Mouse (Mus musculus): ENCODE measurements around the gene Wbp4. TPM values are rescaled to one million over a fixed set of nuclear protein-coding genes. Genes with fewer than 3 reads are reported as not detected.

Wbp4 gene
- polyA plus RNA-seq, 1 experiment: 27.8 TPM

DNA sequence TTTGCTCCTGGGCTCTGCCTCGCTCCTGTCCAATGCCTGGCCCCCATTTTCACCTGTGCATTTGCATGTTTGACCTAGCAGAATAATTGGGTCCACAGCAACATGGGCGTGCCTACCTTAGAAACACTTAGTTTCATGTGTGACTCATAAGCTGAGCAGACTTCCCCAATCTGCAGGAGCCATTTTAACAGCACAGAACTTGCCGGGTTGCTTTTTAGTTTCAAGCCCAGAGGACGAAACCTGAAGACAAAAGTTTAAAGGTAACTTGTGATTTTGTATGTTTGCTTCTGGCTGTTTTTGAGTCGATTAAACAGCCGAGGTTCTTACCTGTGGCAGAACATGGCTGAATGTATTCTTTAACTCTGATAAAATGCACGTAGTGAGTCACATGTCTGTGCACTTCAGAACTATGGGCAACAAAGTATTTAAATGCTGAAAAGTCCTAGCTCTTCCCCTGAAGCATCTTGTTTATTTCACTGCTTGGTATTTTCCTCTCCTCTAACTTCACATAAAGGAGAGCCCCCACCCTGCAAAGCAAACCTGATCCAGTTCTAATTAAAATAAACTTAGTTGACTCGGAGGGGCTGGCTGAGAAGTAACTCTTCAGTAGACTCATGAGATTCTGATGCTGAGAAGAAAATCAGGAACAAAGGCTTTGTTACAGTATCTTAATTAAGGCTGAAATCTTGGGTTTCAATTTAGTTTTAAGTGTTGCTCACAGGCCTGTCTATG lies 34.4 kb upstream of the Wbp4 start:
- TF ChIP-seq POLR2A (IDR thresholded peaks at IDR 0.05; ENCODE audit: borderline replicate concordance, insufficient read depth, low read length): no peak
- no peak for TF ChIP-seq CTCF (IDR thresholded peaks at IDR 0.05; ENCODE audit: borderline replicate concordance, insufficient read depth, low read depth, low read length)
- H3K27ac ChIP-seq (ENCODE audit: insufficient read depth, low read length): no peak overlapping the region
- no peak for DNase-seq
- no peaks in the 10 kb centered on the region for H3K4me1 ChIP-seq (ENCODE audit: control insufficient read depth, insufficient read depth, low read length)
- no peaks in the 10 kb centered on the region for H3K27me3 ChIP-seq (ENCODE audit: control insufficient read depth, insufficient read depth, low read length)
- no peak overlapping the region for H3K4me3 ChIP-seq (replicated peaks; ENCODE audit: insufficient read depth, low read depth, low read length)
- WGBS: 80% methylated on average over 8 of the region's 8 CpGs

DNA sequence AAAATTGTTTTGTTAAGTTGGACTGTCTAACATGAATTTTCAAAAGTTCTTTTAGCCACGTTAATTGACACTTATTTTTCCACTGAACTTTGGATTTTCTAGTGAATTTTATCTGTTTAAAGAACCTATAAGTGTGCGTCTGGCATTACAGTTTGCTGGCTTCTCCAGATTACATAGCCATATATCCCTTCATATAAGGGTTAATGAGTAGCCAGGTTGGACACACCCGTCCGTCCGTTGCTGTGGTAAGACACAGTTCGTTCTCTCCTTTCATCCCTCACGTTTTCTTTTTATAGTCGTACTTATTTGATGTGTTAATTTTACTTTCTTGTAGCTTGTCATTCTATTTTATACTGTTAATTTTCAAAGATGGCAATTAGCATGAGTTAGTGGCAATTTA lies 33.8 kb upstream of the Wbp4 start:
- DNase-seq: no peak
- Histone ChIP-seq H3K27ac (ENCODE audit: insufficient read depth, low read length) (no peak overlapping the region), H3K27me3 (ENCODE audit: control insufficient read depth, insufficient read depth, low read length) (no peaks in the 10 kb centered on the region), H3K4me1 (ENCODE audit: control insufficient read depth, insufficient read depth, low read length) (no peaks in the 10 kb centered on the region), H3K4me3 (replicated peaks; ENCODE audit: insufficient read depth, low read depth, low read length) (no peak overlapping the region)
- 86% methylated on average over 8 of the region's 8 CpGs for WGBS
- TF ChIP-seq CTCF (IDR thresholded peaks at IDR 0.05; ENCODE audit: borderline replicate concordance, insufficient read depth, low read depth, low read length): no peak
- no peak for TF ChIP-seq POLR2A (IDR thresholded peaks at IDR 0.05; ENCODE audit: borderline replicate concordance, insufficient read depth, low read length)

DNA sequence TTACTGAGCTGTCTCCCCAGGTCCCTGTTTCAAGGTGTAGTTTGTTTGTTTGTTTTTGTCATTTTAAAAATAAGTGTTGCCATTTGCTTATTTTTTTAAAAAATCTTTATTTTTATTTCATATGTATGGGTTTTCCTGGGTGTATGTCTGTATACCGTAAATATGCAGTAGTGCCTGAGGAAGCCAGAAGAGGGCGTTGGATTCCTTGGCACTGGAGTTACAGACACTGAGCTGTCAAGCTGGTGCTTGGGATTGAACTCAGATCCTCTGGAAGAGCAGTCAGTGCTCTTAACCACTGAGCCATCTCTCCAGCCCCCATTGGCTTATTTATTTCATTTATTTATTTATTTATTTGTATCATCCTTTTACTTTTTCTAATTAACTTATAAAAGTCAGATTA lies 32.6 kb upstream of the Wbp4 start:
- TF ChIP-seq CTCF (IDR thresholded peaks at IDR 0.05; ENCODE audit: borderline replicate concordance, insufficient read depth, low read depth, low read length) (no peak), POLR2A (IDR thresholded peaks at IDR 0.05; ENCODE audit: borderline replicate concordance, insufficient read depth, low read length) (no peak)
- no peaks in the 10 kb centered on the region for H3K4me1 ChIP-seq (ENCODE audit: control insufficient read depth, insufficient read depth, low read length)
- no peak overlapping the region for H3K4me3 ChIP-seq (replicated peaks; ENCODE audit: insufficient read depth, low read depth, low read length)
- H3K27ac ChIP-seq (ENCODE audit: insufficient read depth, low read length): no peak overlapping the region
- no peaks in the 10 kb centered on the region for H3K27me3 ChIP-seq (ENCODE audit: control insufficient read depth, insufficient read depth, low read length)
- no peak for DNase-seq
- 72% methylated on average over 2 of the region's 2 CpGs for WGBS

DNA sequence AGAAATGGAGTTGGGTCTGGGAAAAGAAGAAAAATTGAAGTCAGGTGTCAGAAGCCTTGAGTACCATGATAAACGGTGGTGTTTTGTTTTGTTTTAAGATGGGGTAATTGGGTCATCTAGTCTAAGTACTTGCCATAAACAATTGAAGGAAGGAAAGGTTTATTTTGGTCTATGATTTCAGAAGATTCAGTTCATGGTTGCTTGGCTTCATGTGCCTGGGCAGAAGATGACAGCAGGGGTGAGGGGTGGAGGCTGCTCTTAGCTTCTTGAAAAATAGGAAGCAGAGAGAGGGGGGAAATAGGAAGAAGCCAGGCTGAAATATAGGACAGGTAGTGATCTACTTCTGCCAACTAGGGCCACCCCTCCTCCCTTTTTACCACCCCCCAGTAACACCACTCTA lies 30.2 kb upstream of the Wbp4 start:
- 92% methylated on average over 1 of the region's 1 CpGs for WGBS
- DNase-seq: no peak

DNA sequence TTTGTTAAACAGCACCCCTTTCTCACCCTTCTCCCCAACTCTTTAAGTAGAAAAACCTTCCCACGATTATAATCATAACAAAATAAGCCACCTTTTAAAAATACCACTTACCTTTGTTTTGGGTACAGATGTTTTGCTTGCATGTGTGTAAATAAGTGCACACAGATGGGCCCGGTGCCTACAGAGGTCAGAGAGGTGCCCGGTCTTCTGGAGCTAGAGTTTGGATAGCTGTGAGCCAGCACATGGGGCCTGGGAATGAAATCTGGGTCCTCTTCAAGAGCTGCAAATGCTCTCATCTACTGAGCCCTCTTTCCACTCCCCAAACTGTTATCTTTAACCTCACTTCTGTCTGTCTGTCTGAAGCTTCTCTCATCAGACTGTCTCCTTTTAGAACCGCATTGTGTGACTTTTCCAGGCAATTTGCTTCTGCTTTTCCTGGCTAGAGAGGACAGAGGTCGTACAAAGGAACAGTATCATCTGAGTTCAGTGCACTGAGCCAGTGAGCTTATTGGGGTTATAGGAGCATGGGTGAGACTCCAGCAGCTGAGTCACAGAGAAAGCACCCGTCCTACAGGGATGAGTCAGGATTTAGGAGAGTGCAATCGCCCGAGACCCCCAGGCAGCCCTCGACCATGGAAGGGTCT lies 27.5 kb upstream of the Wbp4 start:
- TF ChIP-seq POLR2A (IDR thresholded peaks at IDR 0.05; ENCODE audit: borderline replicate concordance, insufficient read depth, low read length): no peak
- TF ChIP-seq CTCF (IDR thresholded peaks at IDR 0.05; ENCODE audit: borderline replicate concordance, insufficient read depth, low read depth, low read length): no peak
- no peak overlapping the region for H3K4me3 ChIP-seq (replicated peaks; ENCODE audit: insufficient read depth, low read depth, low read length)
- H3K4me1 ChIP-seq (ENCODE audit: control insufficient read depth, insufficient read depth, low read length): no peaks in the 10 kb centered on the region
- no peaks in the 10 kb centered on the region for H3K27me3 ChIP-seq (ENCODE audit: control insufficient read depth, insufficient read depth, low read length)
- DNase-seq: no peak
- H3K27ac ChIP-seq (ENCODE audit: insufficient read depth, low read length): no peak overlapping the region
- 84% methylated on average over 9 of the region's 9 CpGs for WGBS

More for the DNA sequence above, 30.2 kb upstream of the Wbp4 start:
- H3K27me3 ChIP-seq (ENCODE audit: control insufficient read depth, insufficient read depth, low read length): no peaks in the 10 kb centered on the region
- TF ChIP-seq POLR2A (IDR thresholded peaks at IDR 0.05; ENCODE audit: borderline replicate concordance, insufficient read depth, low read length) (no peak), CTCF (IDR thresholded peaks at IDR 0.05; ENCODE audit: borderline replicate concordance, insufficient read depth, low read depth, low read length) (no peak)
- no peak overlapping the region for H3K27ac ChIP-seq (ENCODE audit: insufficient read depth, low read length)
- no peaks in the 10 kb centered on the region for H3K4me1 ChIP-seq (ENCODE audit: control insufficient read depth, insufficient read depth, low read length)
- H3K4me3 ChIP-seq (replicated peaks; ENCODE audit: insufficient read depth, low read depth, low read length): no peak overlapping the region

DNA sequence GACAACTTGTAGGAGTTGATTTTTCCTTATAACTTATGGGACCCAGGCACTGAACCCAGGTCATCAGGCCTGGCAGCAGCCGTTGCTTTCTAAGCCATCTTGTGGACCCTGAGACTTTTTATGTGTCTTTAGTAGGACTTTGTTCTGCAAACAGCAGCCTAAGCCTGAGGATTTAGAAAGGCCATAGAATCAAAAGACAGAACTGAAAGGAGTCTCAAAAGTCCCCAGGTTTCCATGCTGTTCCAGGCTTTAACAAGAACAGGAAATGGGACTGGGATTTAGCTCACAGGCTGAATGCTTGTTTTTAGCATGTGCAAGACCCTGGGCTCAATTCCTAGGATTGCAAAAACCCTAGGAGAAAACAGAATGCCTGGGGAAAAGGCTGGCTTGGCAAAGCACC lies 26.5 kb upstream of the Wbp4 start:
- 98% methylated on average over 1 of the region's 1 CpGs for WGBS
- H3K27ac ChIP-seq (ENCODE audit: insufficient read depth, low read length): no peak overlapping the region
- TF ChIP-seq CTCF (IDR thresholded peaks at IDR 0.05; ENCODE audit: borderline replicate concordance, insufficient read depth, low read depth, low read length): no peak
- no peak for TF ChIP-seq POLR2A (IDR thresholded peaks at IDR 0.05; ENCODE audit: borderline replicate concordance, insufficient read depth, low read length)

DNA sequence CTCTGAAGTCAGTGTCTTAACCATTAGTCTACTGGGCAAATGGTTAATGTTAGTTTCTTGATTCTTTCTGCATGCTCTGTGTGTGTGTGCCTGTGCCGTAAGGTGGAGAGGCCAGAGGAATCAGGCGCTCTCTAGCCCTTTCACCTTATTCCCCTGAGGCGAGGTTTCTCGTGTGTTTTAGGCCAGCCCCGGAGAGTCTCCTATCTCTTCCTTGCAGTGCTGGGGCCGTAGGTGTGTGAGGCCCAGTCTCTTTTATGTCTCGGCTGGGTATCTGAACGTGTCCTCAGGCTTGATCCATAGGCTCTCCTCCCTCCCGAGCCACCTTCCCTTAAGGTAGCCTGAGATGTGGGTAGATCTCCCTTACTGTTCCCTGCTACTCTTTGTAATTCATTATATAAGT lies 24.9 kb upstream of the Wbp4 start:
- H3K27me3 ChIP-seq (ENCODE audit: control insufficient read depth, insufficient read depth, low read length): no peaks in the 10 kb centered on the region
- DNase-seq: no peak
- TF ChIP-seq POLR2A (IDR thresholded peaks at IDR 0.05; ENCODE audit: borderline replicate concordance, insufficient read depth, low read length) (no peak), CTCF (IDR thresholded peaks at IDR 0.05; ENCODE audit: borderline replicate concordance, insufficient read depth, low read depth, low read length) (no peak)
- H3K4me1 ChIP-seq (ENCODE audit: control insufficient read depth, insufficient read depth, low read length): no peaks in the 10 kb centered on the region
- H3K27ac ChIP-seq (ENCODE audit: insufficient read depth, low read length): no peak overlapping the region
- WGBS: 88% methylated on average over 9 of the region's 9 CpGs
- no peak overlapping the region for H3K4me3 ChIP-seq (replicated peaks; ENCODE audit: insufficient read depth, low read depth, low read length)

More for the DNA sequence above, 26.5 kb upstream of the Wbp4 start:
- H3K4me1 ChIP-seq (ENCODE audit: control insufficient read depth, insufficient read depth, low read length): no peaks in the 10 kb centered on the region
- no peaks in the 10 kb centered on the region for H3K27me3 ChIP-seq (ENCODE audit: control insufficient read depth, insufficient read depth, low read length)
- no peak for DNase-seq
- no peak overlapping the region for H3K4me3 ChIP-seq (replicated peaks; ENCODE audit: insufficient read depth, low read depth, low read length)
